Mouse (Mus musculus) lung, embryonic 14.5 days (tissue): ENCODE results near the gene Fbxw7. TPM values are rescaled to one million over a fixed set of nuclear protein-coding genes. Genes with fewer than 3 reads are reported as not detected.

Source experiments
- ATAC-seq: fragments of 200-750 bp; cut with Nextera tagmentation; 2 replicates; pipeline ENCODE4 v1.8.0; 2017; ENCODE audit warnings: mild to moderate bottlenecking, moderate TSS enrichment, moderate library complexity; ENCODE audit not compliant: insufficient read depth
- DNase-seq: peaks from one replicate; pipeline ENCODE4 v3.0.0-alpha.2; 2015
- H3K27ac ChIP-seq: fragments of 300-500 bp; sonication (generic); 2 replicates; pipeline ENCODE4 v1.5.1; 2014; ENCODE audit warnings: low read depth, mild to moderate bottlenecking, moderate library complexity
- H3K27me3 ChIP-seq: fragments of 300-500 bp; sonication (generic); 2 replicates; pipeline ENCODE4 v1.6.1; 2014; ENCODE audit warnings: low read length, control low read depth; ENCODE audit not compliant: insufficient read depth
- H3K36me3 ChIP-seq: fragments of 300-500 bp; sonication (generic); 2 replicates; pipeline ENCODE4 v1.6.1; 2014; ENCODE audit warnings: control low read depth; ENCODE audit not compliant: insufficient read depth
- H3K4me1 ChIP-seq: fragments of 300-500 bp; sonication (generic); 2 replicates; pipeline ENCODE4 v1.6.1; 2014; ENCODE audit warnings: antibody characterized with exemption, control low read depth; ENCODE audit not compliant: insufficient read depth
- H3K4me2 ChIP-seq: fragments of 300-500 bp; sonication (generic); 2 replicates; pipeline ENCODE4 v1.6.1; 2014; ENCODE audit warnings: mild to moderate bottlenecking
- H3K4me3 ChIP-seq: fragments of 300-500 bp; sonication (generic); 2 replicates; pipeline ENCODE4 v1.5.1; 2014; ENCODE audit warnings: low read depth, low read length
- H3K9ac ChIP-seq: fragments of 300-500 bp; sonication (generic); 2 replicates; pipeline ENCODE4 v1.6.1; 2014
- H3K9me3 ChIP-seq: fragments of 300-500 bp; sonication (generic); 2 replicates; pipeline ENCODE4 v1.6.1; 2016; ENCODE audit warnings: low read depth, low read length, control low read depth
- CTCF ChIP-seq: IDR thresholded peaks from 2 replicates; pipeline ENCODE4 v1.5.1; 2016; ENCODE audit warnings: antibody characterized with exemption, low read depth
- WGBS: fragments of 180-500 bp; shearing (Covaris S2); extraction: QIAGEN DNeasy Blood & Tissue Kit; methylation state at CpG from one replicate; pipeline ENCODE4 v1.1.7; 2014; 5-methylcytosine and 5-hydroxymethylcytosine counted together
- polyA plus RNA-seq: library from polyadenylated mRNA; unstranded; fragments of >200 nt; fragmentation: Nextera tagmentation; extraction: Ambion mirVana; gene quantifications from 2 replicates; pipeline ENCODE4 v1.2.1, GENCODE M21; 2014

Fbxw7 gene
- polyA plus RNA-seq, 1 experiment from 2014 or later: 9.8 TPM

DNA sequence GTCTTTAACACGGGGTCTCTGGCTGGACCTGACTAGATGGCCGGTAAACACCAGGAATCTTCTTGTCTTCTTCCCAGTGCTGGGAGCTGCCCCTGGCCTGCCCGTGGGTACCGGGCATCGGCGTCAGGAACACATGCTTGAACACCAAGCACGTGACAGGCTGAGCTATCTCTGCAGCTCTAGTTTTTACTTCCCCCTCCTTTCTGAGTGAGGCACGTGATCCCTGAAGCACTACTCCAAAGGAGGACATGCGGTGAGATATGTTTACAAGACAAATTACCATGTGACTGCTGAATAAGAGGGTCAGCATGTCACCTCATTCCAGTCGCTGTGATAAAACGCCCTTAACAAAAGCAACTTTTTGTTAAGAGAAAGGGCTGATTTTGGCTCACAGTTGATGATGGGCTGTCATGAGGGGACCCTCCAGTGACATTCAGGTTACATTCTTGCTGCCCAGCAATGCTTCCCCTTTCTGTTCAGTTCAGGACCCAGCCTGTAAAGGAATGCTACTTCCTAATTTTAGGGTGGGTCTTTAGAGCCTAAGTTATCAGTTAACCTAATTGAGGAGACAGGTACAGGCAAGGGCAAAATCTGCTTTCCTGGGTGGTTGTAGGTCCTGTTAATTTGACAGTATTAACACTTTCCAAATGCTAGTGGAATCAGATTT is 68.9 kb downstream of the Fbxw7 start:
- Histone ChIP-seq H3K36me3 (no peaks in the 10 kb centered on the region), H3K4me1 (peaks cover 11% of the 10 kb centered on the region; the same call in 1 of the 2 replicates), H3K4me2 (no peak overlapping the region), H3K27me3 (no peaks in the 10 kb centered on the region), H3K9me3 (no peaks in the 10 kb centered on the region), H3K4me3 (no peak overlapping the region), H3K9ac (no peak overlapping the region), H3K27ac (no peak overlapping the region)
- peak; percentile 65; the same call in 1 of the 2 replicates for ATAC-seq
- WGBS: 14% methylated on average over 11 of the region's 11 CpGs
- peak; percentile 41 for DNase-seq
- no peak for TF ChIP-seq CTCF

DNA sequence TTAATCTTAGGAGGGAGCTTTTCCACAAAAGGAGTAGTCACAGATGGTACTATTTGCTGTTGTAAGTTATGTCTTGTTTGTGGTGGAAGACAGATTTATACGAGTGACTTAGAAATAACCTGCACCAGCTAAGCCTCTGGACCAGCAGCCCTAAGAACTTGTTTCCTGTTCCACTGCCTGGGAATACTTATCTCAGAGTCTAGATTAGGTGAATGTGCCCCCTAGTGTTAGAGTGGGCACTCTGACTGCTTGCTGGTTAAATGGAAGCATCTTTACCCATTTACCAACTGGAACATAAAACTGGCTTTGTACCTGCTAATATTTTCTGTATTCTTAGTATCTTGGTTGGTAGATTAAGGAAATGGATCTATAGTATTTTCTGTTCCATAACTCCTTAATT is 74.6 kb downstream of the Fbxw7 start:
- Histone ChIP-seq H3K27ac (no peak overlapping the region), H3K4me3 (no peak overlapping the region), H3K36me3 (no peaks in the 10 kb centered on the region), H3K9ac (no peak overlapping the region), H3K9me3 (no peaks in the 10 kb centered on the region), H3K4me2 (no peak overlapping the region), H3K27me3 (no peaks in the 10 kb centered on the region), H3K4me1 (no peaks in the 10 kb centered on the region)
- TF ChIP-seq CTCF: peak; percentile 73
- ATAC-seq: no peak
- DNase-seq: peak; percentile 72
- WGBS: 65% methylated on average over 1 of the region's 1 CpGs

- H3K27ac ChIP-seq: no peak overlapping the region
- WGBS: 91% methylated on average over 5 of the region's 5 CpGs
- no peaks in the 10 kb centered on the region for H3K4me1 ChIP-seq
- no peak overlapping the region for H3K4me3 ChIP-seq
- no peak overlapping the region for H3K9ac ChIP-seq
- no peaks in the 10 kb centered on the region for H3K36me3 ChIP-seq
- TF ChIP-seq CTCF: no peak
- H3K4me2 ChIP-seq: no peak overlapping the region
- no peak for DNase-seq
- ATAC-seq: no peak
- no peaks in the 10 kb centered on the region for H3K9me3 ChIP-seq
- H3K27me3 ChIP-seq: no peaks in the 10 kb centered on the region
These were observed 75.9 kb downstream of the Fbxw7 start for GRCm38 (mm10) chr3:84890983-84891382.

GRCm38 (mm10) chr3:84897952-84898351 is 82.9 kb downstream of the Fbxw7 start:
- DNase-seq: no peak
- Histone ChIP-seq H3K27me3 (no peaks in the 10 kb centered on the region), H3K9me3 (no peaks in the 10 kb centered on the region), H3K4me2 (no peak overlapping the region), H3K4me1 (no peaks in the 10 kb centered on the region), H3K36me3 (no peaks in the 10 kb centered on the region), H3K9ac (no peak overlapping the region), H3K4me3 (no peak overlapping the region), H3K27ac (no peak overlapping the region)
- no peak for ATAC-seq
- no peak for TF ChIP-seq CTCF
- 66% methylated on average over 8 of the region's 8 CpGs for WGBS

- peak; percentile 81 for DNase-seq
- no peak for ATAC-seq
These were observed 91.5 kb downstream of the Fbxw7 start for GRCm38 (mm10) chr3:84906528-84906927.

DNA sequence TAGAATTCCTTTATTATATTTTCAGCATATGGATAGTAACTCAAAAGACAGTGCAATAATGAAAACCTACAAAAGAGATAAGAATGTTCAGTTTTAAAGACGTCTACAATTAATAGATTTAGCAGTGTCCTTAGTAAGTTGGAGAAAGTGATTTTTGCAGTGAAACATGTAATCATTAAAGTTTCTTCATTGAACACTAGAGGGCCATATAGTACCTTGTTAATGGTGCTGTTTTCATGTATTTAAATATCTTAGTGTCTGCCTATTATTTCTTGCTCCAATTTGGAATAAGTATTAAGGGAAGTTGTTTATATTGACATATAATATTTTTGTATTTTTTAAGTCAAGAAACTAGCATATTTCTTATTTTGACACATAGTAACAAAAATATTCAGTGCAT is 99.2 kb downstream of the Fbxw7 start:
- Histone ChIP-seq H3K36me3 (no peaks in the 10 kb centered on the region), H3K4me2 (no peak overlapping the region), H3K9ac (no peak overlapping the region), H3K4me1 (no peaks in the 10 kb centered on the region), H3K4me3 (no peak overlapping the region), H3K9me3 (no peaks in the 10 kb centered on the region), H3K27ac (no peak overlapping the region), H3K27me3 (no peaks in the 10 kb centered on the region)
- ATAC-seq (no peak), DNase-seq (peak; percentile 41)
- 27% methylated on average over 1 of the region's 1 CpGs for WGBS
- peak; percentile 46 for TF ChIP-seq CTCF

More at GRCm38 (mm10) chr3:84906528-84906927, 91.5 kb downstream of the Fbxw7 start:
- WGBS: 25% methylated on average over 1 of the region's 1 CpGs
- Histone ChIP-seq H3K27me3 (no peaks in the 10 kb centered on the region), H3K4me2 (no peak overlapping the region), H3K9ac (no peak overlapping the region), H3K4me1 (no peaks in the 10 kb centered on the region), H3K27ac (no peak overlapping the region), H3K36me3 (no peaks in the 10 kb centered on the region), H3K9me3 (no peaks in the 10 kb centered on the region), H3K4me3 (no peak overlapping the region)
- TF ChIP-seq CTCF: peak; percentile 66

GRCm38 (mm10) chr3:84917903-84918679 is 103.0 kb downstream of the Fbxw7 start:
- no peaks in the 10 kb centered on the region for H3K36me3 ChIP-seq
- H3K27me3 ChIP-seq: no peaks in the 10 kb centered on the region
- TF ChIP-seq CTCF: no peak
- no peaks in the 10 kb centered on the region for H3K9me3 ChIP-seq
- H3K4me2 ChIP-seq: no peak overlapping the region
- H3K9ac ChIP-seq: no peak overlapping the region
- H3K4me3 ChIP-seq: no peak overlapping the region
- no peak overlapping the region for H3K27ac ChIP-seq
- no peaks in the 10 kb centered on the region for H3K4me1 ChIP-seq
- ATAC-seq (no peak), DNase-seq (no peak)
- WGBS: 58% methylated on average over 9 of the region's 9 CpGs
